Mouse (Mus musculus): Measurements from ENCODE around the gene Oas1c.
A peak's percentile ranks its signal among the peaks of the same experiment; 100 is the strongest.
"Not testable (repeated sequence)": the region's sequence is repeated elsewhere in the genome, so short reads cannot be mapped to it uniquely, and the experiment has no call there.

Oas1c gene

GRCm38 (mm10) chr5:120811951-120812819 lies at the start of gene Oas1c:
TSS of gene Oas1c (minus strand) at chr5:120812514.
- DNase-seq (ENCODE audit: low read depth, low spot score): peak; percentile 72

- no peak for DNase-seq (ENCODE audit: low read depth, low spot score)
Measured at GRCm38 (mm10) chr5:120861121-120861520, 48.8 kb upstream of the Oas1c start, which contains the start of gene Oas1h. TSS of gene Oas1h (plus strand) at chr5:120861421.

GRCm38 (mm10) chr5:120859241-120859640 lies 46.9 kb upstream of the Oas1c start:
- DNase-seq (ENCODE audit: low read depth, low spot score): no peak

GRCm38 (mm10) chr5:120849601-120850136 lies 37.4 kb upstream of the Oas1c start:
- DNase-seq (ENCODE audit: low read depth, low spot score): no peak

- no peak for DNase-seq (ENCODE audit: low read depth, low spot score)
Measured at GRCm38 (mm10) chr5:120847067-120847466, 34.8 kb upstream of the Oas1c start, which contains the start of gene Oas1f. TSS of gene Oas1f (plus strand) at chr5:120847367.

- DNase-seq (ENCODE audit: low read depth, low spot score): peak; percentile 10
Measured at GRCm38 (mm10) chr5:120844713-120845112, 32.4 kb upstream of the Oas1c start.

GRCm38 (mm10) chr5:120836731-120837585 lies 24.6 kb upstream of the Oas1c start:
- no peak for DNase-seq (ENCODE audit: low read depth, low spot score)

- no peak for DNase-seq (ENCODE audit: low read depth, low spot score)
Measured at GRCm38 (mm10) chr5:120833335-120834280, 21.3 kb upstream of the Oas1c start.

- no peak for DNase-seq (ENCODE audit: low read depth, low spot score)
Measured at GRCm38 (mm10) chr5:120831031-120831430, 18.7 kb upstream of the Oas1c start.

GRCm38 (mm10) chr5:120818999-120819398 lies 6.7 kb upstream of the Oas1c start:
- DNase-seq (ENCODE audit: low read depth, low spot score): no peak

- no peak for DNase-seq (ENCODE audit: low read depth, low spot score)
Measured at GRCm38 (mm10) chr5:120815949-120816348, 3.6 kb upstream of the Oas1c start.

GRCm38 (mm10) chr5:120813023-120813422 lies 709 bp upstream of the Oas1c start:
- DNase-seq (ENCODE audit: low read depth, low spot score): no peak

GRCm38 (mm10) chr5:120809171-120809570 lies 3.1 kb downstream of the Oas1c start:
- DNase-seq (ENCODE audit: low read depth, low spot score): no peak

- peak; percentile 8 for DNase-seq (ENCODE audit: low read depth, low spot score)
Measured at GRCm38 (mm10) chr5:120806458-120806857, 5.9 kb downstream of the Oas1c start.

- DNase-seq (ENCODE audit: low read depth, low spot score): no peak
Measured at GRCm38 (mm10) chr5:120803596-120803995, 8.7 kb downstream of the Oas1c start.

GRCm38 (mm10) chr5:120798943-120799342 lies 13.4 kb downstream of the Oas1c start:
- not testable (repeated sequence) for DNase-seq (ENCODE audit: low read depth, low spot score)

GRCm38 (mm10) chr5:120798147-120798546 lies 14.2 kb downstream of the Oas1c start:
- DNase-seq (ENCODE audit: low read depth, low spot score): not testable (repeated sequence)

- not testable (repeated sequence) for DNase-seq (ENCODE audit: low read depth, low spot score)
Measured at GRCm38 (mm10) chr5:120795480-120796034, 16.8 kb downstream of the Oas1c start, which contains the start of gene Oas1e. TSS of gene Oas1e (minus strand) at chr5:120795530.

GRCm38 (mm10) chr5:120793043-120793442 lies 19.3 kb downstream of the Oas1c start:
- no peak for DNase-seq (ENCODE audit: low read depth, low spot score)

- DNase-seq (ENCODE audit: low read depth, low spot score): no peak
Measured at GRCm38 (mm10) chr5:120787042-120787441, 25.3 kb downstream of the Oas1c start.

Measured in brain, embryonic 18.5 days (tissue).